Mouse (Mus musculus): ENCODE data around the gene Rbl1. TPM values are rescaled to one million over a fixed set of nuclear protein-coding genes. Genes with fewer than 3 reads are reported as not detected.

Rbl1 gene
- total RNA-seq, 2 experiments from 2014 or later: 2.1 to 2.8 TPM

Other genes starting within 250 kb of the Rbl1 start
- gene Ndrg3, start 212.5 kb downstream of the Rbl1 start, total RNA-seq (2021): 10 to 100 TPM; 34.0 to 34.1 TPM
- 1 to 10 TPM; 1.3 to 1.9 TPM for gene Dsn1, start 197.4 kb downstream of the Rbl1 start, total RNA-seq (2021)
- 1 to 10 TPM; 2.7 to 3.9 TPM for gene Soga1, start 125.3 kb downstream of the Rbl1 start, total RNA-seq (2021)
- not detected for gene Tldc2, start 117.5 kb downstream of the Rbl1 start, total RNA-seq (2021)
- 10 to 100 TPM; 15.0 to 18.0 TPM for gene Samhd1, start 69.3 kb downstream of the Rbl1 start, total RNA-seq (2021)
- gene Rpn2, start 74.5 kb upstream of the Rbl1 start, total RNA-seq (2021): 10 to 100 TPM; 78.2 to 84.6 TPM
- gene Mroh8, start 75.0 kb upstream of the Rbl1 start, total RNA-seq (2021): 1 to 10 TPM; 1.4 TPM
- not detected for gene Ghrh, start 143.0 kb upstream of the Rbl1 start, total RNA-seq (2021)
- 10 to 100 TPM; 15.2 to 15.9 TPM for gene Manbal, start 163.1 kb upstream of the Rbl1 start, total RNA-seq (2021)
- 1 to 10 TPM; 2.8 to 3.0 TPM for gene Src, start 213.9 kb upstream of the Rbl1 start, total RNA-seq (2021)

Measured in gastrocnemius, adult 18-20 months (tissue).